Mouse (Mus musculus) small intestine, adult 2 months (tissue): ENCODE data around the gene Lyrm9.

Experiments used
- CTCF ChIP-seq: fragments of 200-500 bp; IDR thresholded peaks from 2 replicates; pipeline ENCODE4 v1.5.1; 2012; ENCODE audit warnings: low read depth, mild to moderate bottlenecking, control low read depth, inconsistent platforms, low read length, moderate library complexity, mixed read lengths; ENCODE audit not compliant: insufficient replicate concordance, insufficient read length; ENCODE audit errors: extremely low read depth
- POLR2A ChIP-seq: fragments of 200-500 bp; IDR thresholded peaks from 2 replicates; pipeline ENCODE4 v1.6.1; 2012; ENCODE audit warnings: low read depth, mild to moderate bottlenecking, control low read depth, inconsistent platforms, low read length, moderate library complexity

- no peak for TF ChIP-seq CTCF
- TF ChIP-seq POLR2A: no peak
Observed at GRCm38 (mm10) chr11:78847884-78848848, 21.8 kb downstream of the Lyrm9 start.
